Mouse (Mus musculus) E14TG2a.4 (cell line): ENCODE data around the gene Spem2.

Source experiments
- H3K27me3 ChIP-seq: 2 replicates; pipeline ENCODE4 v1.6.1; 2014; ENCODE audit warnings: low read length, control low read depth; ENCODE audit not compliant: insufficient read depth
- H3K36me3 ChIP-seq: 2 replicates; pipeline ENCODE4 v1.6.1; 2014; ENCODE audit warnings: low read length, control low read depth; ENCODE audit not compliant: insufficient read depth
- H3K4me1 ChIP-seq: replicated peaks from 2 replicates; pipeline ENCODE4 v1.6.1; 2014; ENCODE audit warnings: low read depth, low read length, control low read depth
- H3K4me3 ChIP-seq: replicated peaks from 2 replicates; pipeline ENCODE4 v1.5.1; 2014; ENCODE audit warnings: mild to moderate bottlenecking, low read length
- H3K9me3 ChIP-seq: 2 replicates; pipeline ENCODE4 v1.6.1; 2014; ENCODE audit warnings: low read length, control low read depth
- CTCF ChIP-seq: conservative IDR thresholded peaks from 2 replicates; pipeline ENCODE4 v1.5.1; 2014; ENCODE audit warnings: low read length
- NANOG ChIP-seq: IDR thresholded peaks from 2 replicates; pipeline ENCODE4 v1.6.1; 2014; ENCODE audit warnings: borderline replicate concordance, low read length, mixed read lengths
- POU5F1 ChIP-seq: IDR thresholded peaks from 2 replicates; pipeline ENCODE4 v1.6.1; 2014; ENCODE audit warnings: low read length, borderline replicate concordance

The Spem2 gene

GRCm38 (mm10) chr11:69800138-69800391, 18.2 kb downstream of the Spem2 start:
- peak overlapping the region; percentile 83 for H3K4me3 ChIP-seq
- peaks cover 68% of the 10 kb centered on the region for H3K4me1 ChIP-seq
- TF ChIP-seq CTCF, result no peak
- no peak for TF ChIP-seq NANOG
- TF ChIP-seq POU5F1, result no peak
- peaks cover 81% of the 10 kb centered on the region for H3K27me3 ChIP-seq
- H3K36me3 ChIP-seq, result no peaks in the 10 kb centered on the region
- no peaks in the 10 kb centered on the region for H3K9me3 ChIP-seq

- H3K27me3 ChIP-seq, result peaks cover 76% of the 10 kb centered on the region
- peaks cover 67% of the 10 kb centered on the region for H3K4me1 ChIP-seq
- H3K9me3 ChIP-seq, result no peaks in the 10 kb centered on the region
- no peak for TF ChIP-seq POU5F1
- no peak for TF ChIP-seq NANOG
- no peak for TF ChIP-seq CTCF
- H3K36me3 ChIP-seq, result no peaks in the 10 kb centered on the region
- peak overlapping the region; percentile 83 for H3K4me3 ChIP-seq
Measured at GRCm38 (mm10) chr11:69799394-69800137, 18.7 kb downstream of the Spem2 start.

- Histone ChIP-seq H3K36me3 (no peaks in the 10 kb centered on the region), H3K9me3 (no peaks in the 10 kb centered on the region), H3K4me1 (peaks cover 65% of the 10 kb centered on the region), H3K27me3 (peaks cover 69% of the 10 kb centered on the region), H3K4me3 (no peak overlapping the region)
- TF ChIP-seq POU5F1 (no peak), NANOG (no peak), CTCF (no peak)
Measured at GRCm38 (mm10) chr11:69797924-69798323, 20.3 kb downstream of the Spem2 start.

GRCm38 (mm10) chr11:69795983-69796435, 22.3 kb downstream of the Spem2 start:
- H3K27me3 ChIP-seq, result peaks cover 65% of the 10 kb centered on the region
- no peaks in the 10 kb centered on the region for H3K36me3 ChIP-seq
- H3K9me3 ChIP-seq, result no peaks in the 10 kb centered on the region
- H3K4me3 ChIP-seq, result peak overlapping the region; percentile 87
- TF ChIP-seq CTCF (no peak), POU5F1 (no peak), NANOG (no peak)
- H3K4me1 ChIP-seq, result peaks cover 49% of the 10 kb centered on the region

GRCm38 (mm10) chr11:69795168-69795982, 22.9 kb downstream of the Spem2 start, which contains the start of gene Chrnb1:
Gene Chrnb1 (minus strand): TSS chr11:69795943.
- TF ChIP-seq NANOG, result no peak
- TF ChIP-seq CTCF, result no peak
- TF ChIP-seq POU5F1, result no peak
- Histone ChIP-seq H3K4me1 (peaks cover 43% of the 10 kb centered on the region), H3K4me3 (peak within 1 kb of the TSS; percentile 87), H3K36me3 (no peaks in the 10 kb centered on the region), H3K9me3 (no peaks in the 10 kb centered on the region), H3K27me3 (peaks cover 60% of the 10 kb centered on the region)

- no peaks in the 10 kb centered on the region for H3K9me3 ChIP-seq
- H3K4me1 ChIP-seq, result peaks cover 40% of the 10 kb centered on the region
- TF ChIP-seq POU5F1 (no peak), NANOG (no peak), CTCF (no peak)
- peak overlapping the region; percentile 13; the same call in 1 of the 2 replicates for H3K4me3 ChIP-seq
- H3K27me3 ChIP-seq, result peaks cover 47% of the 10 kb centered on the region
- no peaks in the 10 kb centered on the region for H3K36me3 ChIP-seq
Measured at GRCm38 (mm10) chr11:69793429-69793828, 24.8 kb downstream of the Spem2 start.

GRCm38 (mm10) chr11:69791420-69791819, 26.8 kb downstream of the Spem2 start:
- TF ChIP-seq CTCF, result no peak
- no peak for TF ChIP-seq POU5F1
- Histone ChIP-seq H3K4me1 (peaks cover 57% of the 10 kb centered on the region), H3K27me3 (peaks cover 29% of the 10 kb centered on the region), H3K36me3 (no peaks in the 10 kb centered on the region), H3K4me3 (no peak overlapping the region), H3K9me3 (no peaks in the 10 kb centered on the region)

GRCm38 (mm10) chr11:69789431-69789830, 28.8 kb downstream of the Spem2 start:
- TF ChIP-seq POU5F1, result no peak
- no peak for TF ChIP-seq NANOG
- TF ChIP-seq CTCF, result no peak
- Histone ChIP-seq H3K36me3 (no peaks in the 10 kb centered on the region), H3K4me3 (no peak overlapping the region), H3K27me3 (peaks cover 24% of the 10 kb centered on the region), H3K4me1 (peaks cover 65% of the 10 kb centered on the region), H3K9me3 (no peaks in the 10 kb centered on the region)

GRCm38 (mm10) chr11:69787306-69787705, 31.0 kb downstream of the Spem2 start:
- Histone ChIP-seq H3K4me1 (peaks cover 71% of the 10 kb centered on the region), H3K9me3 (no peaks in the 10 kb centered on the region), H3K4me3 (0 out of 2 replicates have a peak overlapping the region, but pooled peaks have one; percentile 10), H3K36me3 (no peaks in the 10 kb centered on the region), H3K27me3 (peaks cover 8% of the 10 kb centered on the region)
- TF ChIP-seq NANOG (no peak), CTCF (no peak), POU5F1 (no peak)
